Mouse (Mus musculus): ENCODE data around the gene Gm14819. TPM values are rescaled to one million over a fixed set of nuclear protein-coding genes. Genes with fewer than 3 reads are reported as not detected.
"Not testable (repeated sequence)": the region's sequence is repeated elsewhere in the genome, so short reads cannot be mapped to it uniquely, and the experiment has no call there.

Gm14819 gene
- not detected for total RNA-seq (2022)

- not testable (repeated sequence) for DNase-seq (ENCODE audit: low spot score in 2 of 2)
Measured at GRCm38 (mm10) chrX:35403883-35404282, at the start of gene Gm14819. TSS of gene Gm14819 (plus strand) at chrX:35404183.
